Mouse (Mus musculus): Measurements from ENCODE around the gene Rnf44.

- no peak for TF ChIP-seq POLR2A (IDR thresholded peaks at IDR 0.05; ENCODE audit: borderline replicate concordance, extremely low read depth, insufficient read depth, insufficient read length, poor library complexity, severe bottlenecking)
- TF ChIP-seq CTCF (IDR thresholded peaks at IDR 0.05; ENCODE audit: borderline replicate concordance, extremely low read depth, insufficient read depth, insufficient read length), result no peak
Measured at GRCm38 (mm10) chr13:54738213-54738601, 44.5 kb upstream of the Rnf44 start.

Measured in brain, embryonic 14.5 days (tissue).